Mouse (Mus musculus) testis, postnatal 14 days (tissue): ENCODE data around the gene Tesk1.

Source experiments
- DNase-seq: peaks from one replicate; pipeline ENCODE4 v3.0.0; 2021; ENCODE audit warnings: low spot score

The Tesk1 gene

GRCm38 (mm10) chr4:43493186-43493845, 51.6 kb downstream of the Tesk1 start:
- peak; percentile 95 for DNase-seq

- no peak for DNase-seq
These were observed 52.1 kb downstream of the Tesk1 start for GRCm38 (mm10) chr4:43493846-43494240.

- DNase-seq = no peak
These were observed 54.8 kb downstream of the Tesk1 start for GRCm38 (mm10) chr4:43496587-43496986.

- no peak for DNase-seq
These were observed 55.7 kb downstream of the Tesk1 start for GRCm38 (mm10) chr4:43497405-43497804.
